Mouse (Mus musculus) lung, adult 18-20 months (tissue): ENCODE results near the gene Ier3.

ENCODE experiments used
- DNase-seq, 2 experiments: peaks; one replicate each; pipeline ENCODE4 v3.0.0; 2022; ENCODE audit warnings: mixed read lengths in 2 of 2

Gene Ier3

DNA sequence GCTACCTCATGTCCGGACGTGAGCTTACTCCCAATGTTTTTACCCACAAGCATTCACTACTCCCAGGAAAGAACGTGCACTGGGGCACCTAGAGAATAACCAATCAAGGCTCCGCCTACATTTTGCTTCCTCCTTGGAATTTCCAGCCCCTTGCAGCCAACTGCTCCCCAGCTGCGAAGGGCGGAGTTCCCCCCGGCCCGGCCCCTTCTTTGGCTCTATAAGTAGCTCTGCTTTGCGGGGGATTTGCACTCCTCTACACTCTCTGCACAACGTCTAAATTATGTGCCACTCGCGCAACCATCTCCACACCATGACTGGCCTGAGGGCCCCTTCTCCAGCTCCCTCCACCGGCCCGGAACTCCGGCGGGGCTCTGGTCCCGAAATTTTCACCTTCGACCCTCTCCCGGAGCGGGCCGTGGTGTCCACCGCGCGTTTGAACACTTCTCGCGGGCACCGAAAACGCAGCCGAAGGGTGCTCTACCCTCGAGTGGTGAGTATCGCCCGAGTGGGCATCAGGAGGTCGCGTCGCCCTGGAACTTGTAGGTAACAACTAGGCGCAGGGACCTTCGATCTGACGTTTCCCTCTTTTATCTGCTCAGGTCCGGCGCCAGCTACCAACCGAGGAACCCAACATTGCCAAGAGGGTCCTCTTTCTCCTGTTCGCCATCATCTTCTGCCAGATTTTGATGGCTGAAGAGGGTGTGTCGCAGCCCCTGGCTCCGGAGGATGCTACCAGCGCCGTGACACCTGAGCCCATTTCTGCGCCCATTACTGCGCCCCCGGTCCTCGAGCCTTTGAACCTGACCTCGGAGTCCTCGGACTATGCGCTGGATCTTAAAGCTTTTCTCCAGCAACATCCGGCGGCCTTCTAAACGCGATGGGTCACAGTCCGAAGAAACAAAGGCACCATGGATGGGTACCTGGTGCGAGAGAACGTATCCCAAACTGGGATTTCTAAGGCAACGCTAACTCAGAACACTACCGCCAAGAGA lies at the start of gene Ier3:
Gene Ier3 (plus strand): TSS at position 246 of the 992 bp plus-strand sequence.
- peak; percentile 95 to 97 for DNase-seq

DNA sequence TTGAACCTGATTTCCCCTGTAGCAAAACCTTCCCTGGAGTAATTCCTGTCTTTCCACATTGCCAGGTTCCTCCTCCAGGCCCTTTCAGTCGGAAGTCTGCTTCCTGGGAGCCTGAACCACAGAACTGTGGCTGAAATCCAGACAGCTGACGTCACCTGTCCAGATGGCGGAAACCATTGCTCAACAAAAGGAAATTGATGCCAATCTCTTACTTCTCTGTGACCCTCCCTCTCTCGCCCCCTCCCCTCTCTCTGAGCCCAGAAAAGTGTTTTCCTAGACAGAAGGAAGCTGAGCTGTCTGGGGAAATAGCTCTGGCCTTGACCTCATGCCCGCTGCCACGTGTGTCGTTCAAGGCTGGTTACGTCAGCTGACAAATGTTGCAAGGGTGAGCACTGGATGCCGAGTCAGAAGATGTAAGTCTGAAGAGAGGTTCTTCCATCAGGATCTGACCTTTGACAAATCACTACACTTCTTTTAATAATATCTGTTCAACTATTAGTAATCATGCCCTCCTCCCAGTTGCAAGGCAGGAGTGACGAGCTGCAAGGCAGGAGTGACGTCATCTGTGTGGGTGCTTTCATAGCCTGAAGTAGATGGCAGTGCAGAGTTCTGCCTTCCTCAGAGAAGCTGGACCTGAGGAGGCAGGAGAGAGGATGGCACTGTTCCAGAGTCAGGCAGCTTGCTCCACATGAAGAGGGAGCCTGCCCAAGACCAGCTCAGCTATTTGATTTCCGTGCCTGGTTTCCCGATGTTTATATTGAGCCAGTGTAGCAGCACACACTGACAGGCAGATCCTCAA lies 44.5 kb upstream of the Ier3 start:
- DNase-seq, result peak; percentile 89 to 91

DNA sequence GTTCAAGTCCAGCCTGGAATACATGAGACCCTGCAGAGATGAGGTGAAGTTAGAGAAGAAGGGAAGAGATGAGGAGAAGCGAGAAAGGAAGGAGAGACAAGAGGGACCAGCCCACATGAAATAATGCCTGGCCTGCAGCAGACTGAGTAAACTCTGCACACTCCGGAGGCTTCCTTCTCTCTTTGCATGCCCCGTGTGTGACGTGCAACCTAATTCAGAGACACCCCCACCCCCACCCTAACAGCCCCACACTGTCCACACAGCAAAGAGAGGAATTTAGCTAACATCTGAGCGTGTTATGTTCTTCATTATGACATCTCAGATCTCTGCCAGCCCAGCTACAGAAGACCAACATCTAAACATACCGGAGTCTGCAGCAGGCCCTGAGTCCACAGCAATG lies 42.5 kb upstream of the Ier3 start:
- no peak for DNase-seq

DNA sequence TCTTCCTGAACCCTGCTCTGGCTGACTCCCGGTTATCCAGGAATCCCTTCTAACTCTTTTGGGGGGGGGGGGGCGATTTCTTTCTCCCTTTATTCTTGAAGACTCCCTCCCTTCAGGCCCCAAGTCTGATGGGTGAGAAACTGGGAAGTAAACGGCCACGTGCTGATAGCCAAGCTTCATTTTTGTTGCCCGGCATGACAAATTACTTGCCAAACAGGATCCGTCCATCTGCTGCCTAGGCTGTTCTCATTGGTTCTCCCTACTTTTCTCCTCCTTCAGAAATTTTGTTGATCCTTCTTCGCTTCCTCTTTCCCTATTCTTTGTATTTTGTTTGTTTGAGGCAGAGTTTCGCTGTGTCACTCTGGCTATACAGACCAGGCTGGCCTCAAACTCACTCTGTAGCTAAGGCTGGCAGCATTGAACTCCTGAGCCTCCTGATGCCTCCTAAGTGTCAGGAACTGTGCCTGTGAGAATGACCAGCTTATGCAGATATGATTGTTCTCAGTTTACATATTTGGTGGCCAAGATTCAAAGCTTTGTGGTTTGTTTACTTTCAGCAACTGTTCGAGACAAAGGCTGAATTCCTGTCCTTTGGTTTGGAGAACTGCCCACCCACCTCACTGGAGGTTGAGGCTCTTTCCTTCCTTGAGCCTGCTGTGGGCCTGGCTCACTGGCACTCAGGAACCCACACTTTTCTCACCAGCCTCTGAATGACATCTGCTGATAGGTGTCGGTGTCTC lies 41.8 kb upstream of the Ier3 start:
- peak; percentile 64 to 81 for DNase-seq

DNA sequence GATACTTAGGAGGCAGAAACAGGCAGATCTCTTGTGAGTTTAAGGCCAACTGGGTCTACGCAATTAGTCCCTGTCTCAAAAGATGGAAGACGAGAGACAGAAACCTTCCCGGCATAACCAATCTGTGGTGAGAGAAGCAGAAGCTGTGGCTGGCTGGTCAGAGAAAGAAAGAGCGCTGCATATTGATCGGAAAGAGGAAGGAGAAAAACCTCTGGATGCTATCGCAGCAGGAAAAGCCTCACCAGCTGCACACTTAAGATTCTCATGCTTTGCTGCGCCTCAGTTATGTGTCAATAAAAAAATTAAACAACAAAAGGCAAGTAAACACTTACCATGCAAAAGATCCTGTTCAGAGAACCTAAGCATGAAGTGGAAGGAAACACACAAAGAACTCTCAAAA lies 41.1 kb upstream of the Ier3 start:
- DNase-seq, result no peak

DNA sequence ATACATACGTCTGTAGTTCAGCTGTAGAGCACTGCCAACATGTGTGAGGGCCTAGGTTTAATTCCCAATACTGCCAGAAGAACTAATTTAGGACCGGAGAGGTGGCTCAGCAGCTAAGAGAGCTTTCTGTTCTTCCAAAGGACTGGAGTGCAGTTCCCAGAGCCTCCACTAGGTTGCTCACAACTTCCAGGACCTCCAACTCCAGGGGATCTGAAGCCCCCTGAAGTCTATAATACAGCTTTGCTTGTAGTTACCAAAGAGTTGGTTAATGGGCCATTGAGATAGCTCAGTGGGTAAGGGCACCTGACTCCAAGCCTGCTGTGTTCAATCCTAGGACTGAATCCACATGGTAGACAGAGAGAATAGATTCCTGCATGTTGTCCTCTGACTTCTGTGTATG lies 39.1 kb upstream of the Ier3 start:
- no peak for DNase-seq

DNA sequence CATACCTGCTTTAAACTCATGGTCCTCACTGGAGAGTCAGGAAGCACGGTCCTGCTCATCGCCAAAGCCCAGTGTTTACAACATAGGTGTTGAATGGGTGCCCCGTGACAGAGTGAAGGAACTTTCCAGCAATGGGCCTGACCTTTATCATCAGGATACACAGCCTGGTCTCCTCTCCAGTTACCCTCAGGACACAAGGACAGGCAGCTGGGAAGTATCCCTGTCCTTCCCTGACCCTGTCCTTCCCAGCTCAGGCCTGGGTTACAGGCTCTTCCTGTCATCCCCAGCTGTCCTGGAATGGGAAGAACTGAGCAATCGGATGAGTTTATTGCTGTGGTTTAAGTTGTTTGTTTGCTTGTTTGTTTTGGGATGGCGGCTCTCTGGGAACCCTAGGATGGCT lies 38.6 kb upstream of the Ier3 start:
- no peak for DNase-seq

DNA sequence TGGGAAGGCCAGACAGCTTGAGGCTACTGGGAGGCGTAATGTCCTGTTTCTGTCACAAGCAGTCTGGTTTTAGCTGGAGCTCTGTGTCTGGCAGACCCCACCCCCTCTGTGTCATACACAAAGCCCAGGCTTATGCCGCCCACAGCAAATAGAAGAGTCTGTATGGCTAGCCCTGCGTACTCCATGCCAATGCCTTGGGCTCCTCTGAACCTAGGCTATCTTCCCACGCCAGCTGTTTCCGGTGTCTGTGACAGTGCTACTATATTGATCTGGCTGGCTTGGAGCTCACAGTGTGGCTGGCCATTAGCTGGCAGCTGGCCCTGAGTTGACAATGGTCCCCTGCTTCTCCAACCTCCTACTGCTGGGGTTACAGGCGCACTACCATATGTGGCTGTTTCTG lies 37.5 kb upstream of the Ier3 start:
- peak; percentile 60 to 63 for DNase-seq

DNA sequence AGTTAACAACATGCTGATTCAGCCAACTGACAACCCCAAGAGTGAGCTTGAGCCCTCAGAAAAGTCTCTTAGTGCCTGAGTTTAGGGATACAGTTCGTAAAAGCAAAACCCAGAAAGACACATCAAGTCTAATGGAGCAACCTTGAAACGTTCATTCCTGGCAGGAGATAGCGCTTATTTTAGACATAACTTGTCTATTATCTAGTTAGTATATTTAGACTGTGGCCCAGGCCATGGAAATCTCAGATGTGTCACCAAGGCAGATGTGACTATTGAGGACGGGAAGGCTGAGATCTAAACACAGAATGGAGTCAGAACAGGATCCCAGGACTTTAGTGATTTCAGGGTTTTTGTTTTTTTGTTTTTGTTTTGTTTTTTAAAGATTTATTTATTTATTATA lies 36.3 kb upstream of the Ier3 start:
- no peak for DNase-seq

DNA sequence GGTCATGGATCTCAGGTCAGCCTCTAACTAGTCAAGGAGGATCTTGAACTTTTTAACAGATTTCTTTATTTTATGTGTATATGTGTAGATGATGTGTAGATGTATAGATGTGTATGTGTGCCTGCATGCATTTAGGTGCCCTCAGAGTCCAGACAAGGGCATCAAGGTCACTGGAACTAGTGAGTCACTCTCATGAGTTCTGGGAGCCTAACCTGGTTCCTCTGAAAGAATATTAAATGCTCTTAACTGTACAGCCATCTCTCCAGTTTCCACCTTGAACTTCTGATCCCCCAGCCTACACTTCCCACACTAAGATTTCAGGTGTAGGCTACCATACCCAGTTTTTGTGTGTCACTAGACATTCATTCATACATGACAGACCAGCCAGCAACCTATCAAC lies 34.0 kb upstream of the Ier3 start:
- no peak for DNase-seq

DNA sequence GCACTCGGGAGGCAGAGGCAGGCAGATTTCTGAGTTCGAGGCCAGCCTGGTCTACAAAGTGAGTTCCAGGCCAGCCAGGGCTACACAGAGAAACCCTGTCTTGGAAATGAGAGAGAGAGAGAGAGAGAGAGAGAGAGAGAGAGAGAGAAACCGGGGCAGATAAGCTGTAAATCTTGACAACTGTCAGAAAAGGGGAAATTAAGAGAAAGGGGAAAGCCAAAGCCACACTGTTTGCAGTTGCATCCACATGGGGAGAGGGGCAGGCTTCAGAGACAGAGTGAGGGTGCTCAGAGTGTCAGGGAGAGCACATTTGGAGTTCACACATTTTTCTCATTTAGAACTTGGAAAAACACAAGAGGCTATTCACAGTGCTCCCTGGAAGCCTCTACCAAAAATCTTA lies 33.5 kb upstream of the Ier3 start:
- no peak for DNase-seq

DNA sequence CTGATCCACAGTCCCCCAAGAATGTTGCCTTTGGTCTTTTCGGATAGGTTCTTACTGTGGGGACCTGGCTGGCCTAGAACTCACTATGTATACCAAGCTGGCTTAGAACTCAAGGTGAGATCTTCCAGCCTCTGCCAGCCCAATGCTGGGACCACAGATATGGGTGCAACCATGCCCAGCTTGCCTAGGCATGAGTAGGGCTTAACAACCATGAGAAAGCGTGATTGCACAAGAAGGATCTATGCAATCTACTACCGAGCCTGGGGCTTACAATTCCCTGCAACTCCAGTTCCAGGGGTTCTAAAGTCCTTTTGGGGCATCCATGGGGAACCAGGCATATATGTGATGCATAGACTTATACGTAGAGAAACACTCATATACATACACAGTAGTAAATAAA lies 30.6 kb upstream of the Ier3 start:
- DNase-seq, result no peak

DNA sequence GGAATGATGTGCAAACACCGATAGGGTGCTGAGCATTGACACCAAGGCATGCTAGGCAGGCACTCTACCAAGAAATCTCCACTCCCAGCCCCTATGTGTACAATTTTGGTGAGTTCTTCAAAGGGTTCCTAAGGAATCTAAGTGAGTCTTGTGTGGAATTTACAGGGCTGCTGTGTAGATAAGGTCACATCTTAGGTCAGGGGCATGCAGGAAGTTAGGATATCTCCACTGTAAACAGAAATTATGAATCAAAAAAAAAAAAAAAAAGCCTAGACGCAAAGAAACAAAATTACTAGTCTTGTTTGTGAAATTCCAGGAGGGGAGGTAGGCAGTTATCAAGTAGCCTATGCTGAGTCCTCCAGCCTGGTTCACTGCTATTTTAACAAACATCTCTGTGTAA lies 28.6 kb upstream of the Ier3 start:
- no peak for DNase-seq

DNA sequence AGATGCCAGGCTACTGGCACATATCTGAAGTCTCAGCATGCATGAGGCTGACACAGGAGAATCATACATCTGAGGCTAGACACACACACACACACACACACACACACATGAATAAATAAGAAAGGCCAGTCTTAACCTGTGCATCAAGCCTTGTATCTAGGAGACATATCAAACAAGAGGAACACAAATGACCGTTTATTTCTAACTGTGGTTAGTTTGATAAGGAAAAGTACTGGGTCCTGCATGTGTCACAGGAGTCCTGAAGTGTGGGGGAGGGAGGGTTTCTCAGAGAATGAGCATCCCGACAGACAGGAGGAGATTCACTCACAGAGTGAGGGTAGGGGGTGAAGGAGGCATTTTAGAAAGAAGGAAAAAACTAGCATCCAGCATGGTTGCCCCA lies 26.4 kb upstream of the Ier3 start:
- DNase-seq, result no peak

DNA sequence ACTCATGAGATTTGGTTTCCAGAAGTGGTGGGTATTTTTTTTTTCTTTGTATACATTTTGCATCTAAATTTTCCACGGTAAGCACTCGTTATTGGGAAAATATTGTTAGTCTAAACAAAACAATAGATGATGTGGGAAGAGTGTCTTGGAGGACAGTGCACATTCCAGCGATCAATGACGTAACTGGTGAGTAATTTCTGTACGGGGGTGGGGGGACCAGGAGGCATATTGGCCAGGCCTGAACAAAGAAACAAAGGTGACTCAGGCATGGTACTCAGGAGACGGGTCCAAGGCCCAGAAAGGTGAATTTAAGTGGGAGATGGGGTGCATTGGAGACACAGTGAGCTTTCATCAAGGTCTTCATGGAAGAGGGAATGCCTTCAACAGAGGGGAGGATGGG lies 25.8 kb upstream of the Ier3 start:
- DNase-seq, result no peak

DNA sequence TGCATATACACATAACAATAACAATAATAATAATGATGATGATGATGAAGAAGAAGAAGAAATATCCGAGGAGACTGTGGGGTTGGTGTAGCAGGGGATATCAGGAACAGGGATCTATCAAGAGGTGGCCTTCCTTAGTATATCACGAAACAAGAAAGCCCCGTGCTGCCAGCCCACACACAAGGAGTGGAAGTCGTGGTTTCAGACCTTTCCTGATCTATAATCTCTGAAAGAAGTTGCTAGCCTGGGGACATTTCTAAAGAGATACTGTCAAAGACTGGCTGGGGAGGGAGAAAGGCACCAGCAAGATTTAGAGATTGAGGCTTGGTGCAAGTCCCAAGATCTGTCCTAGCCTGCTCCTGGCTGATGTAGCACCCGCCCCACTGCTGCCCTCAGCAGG lies 24.6 kb upstream of the Ier3 start:
- DNase-seq, result no peak

DNA sequence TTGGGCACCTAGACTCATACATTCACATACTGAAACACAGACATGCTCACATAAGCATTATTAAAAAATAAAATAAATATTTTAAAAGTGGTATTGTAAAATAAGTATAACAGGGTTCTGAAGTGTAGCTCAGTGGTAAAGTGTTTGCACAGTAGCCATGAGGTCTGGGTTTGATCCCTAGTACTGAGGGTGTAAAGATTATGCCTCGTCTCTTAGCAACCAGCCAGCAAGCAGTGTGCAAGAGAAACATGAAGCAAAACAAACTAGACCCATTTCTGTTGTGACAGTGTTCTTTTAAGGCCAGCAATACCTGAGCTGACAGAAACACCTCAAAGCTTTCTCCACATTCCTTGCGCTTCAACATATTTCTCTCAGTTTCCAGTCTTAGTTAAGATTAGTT lies 20.6 kb upstream of the Ier3 start:
- DNase-seq, result no peak

DNA sequence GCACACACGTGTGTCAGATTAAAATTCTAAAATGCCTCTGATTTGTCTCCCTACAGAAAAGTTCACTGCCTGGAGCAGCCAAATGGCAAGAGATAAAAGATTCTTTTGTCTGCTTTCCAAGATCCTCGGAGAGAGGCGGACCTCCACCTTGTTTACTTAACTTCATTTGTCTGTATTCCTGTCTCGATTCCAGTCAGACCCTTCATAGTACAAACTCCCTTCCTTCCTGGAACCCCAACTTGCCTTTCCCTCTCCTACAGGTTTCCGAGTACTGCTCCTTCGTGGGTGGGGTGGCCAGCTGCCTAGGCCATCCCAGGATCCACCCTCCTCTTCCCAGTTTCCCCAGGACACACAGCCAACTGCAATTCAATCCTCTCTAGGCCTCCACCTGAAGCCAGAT lies 18.5 kb upstream of the Ier3 start:
- DNase-seq, result peak; percentile 65 to 75

DNA sequence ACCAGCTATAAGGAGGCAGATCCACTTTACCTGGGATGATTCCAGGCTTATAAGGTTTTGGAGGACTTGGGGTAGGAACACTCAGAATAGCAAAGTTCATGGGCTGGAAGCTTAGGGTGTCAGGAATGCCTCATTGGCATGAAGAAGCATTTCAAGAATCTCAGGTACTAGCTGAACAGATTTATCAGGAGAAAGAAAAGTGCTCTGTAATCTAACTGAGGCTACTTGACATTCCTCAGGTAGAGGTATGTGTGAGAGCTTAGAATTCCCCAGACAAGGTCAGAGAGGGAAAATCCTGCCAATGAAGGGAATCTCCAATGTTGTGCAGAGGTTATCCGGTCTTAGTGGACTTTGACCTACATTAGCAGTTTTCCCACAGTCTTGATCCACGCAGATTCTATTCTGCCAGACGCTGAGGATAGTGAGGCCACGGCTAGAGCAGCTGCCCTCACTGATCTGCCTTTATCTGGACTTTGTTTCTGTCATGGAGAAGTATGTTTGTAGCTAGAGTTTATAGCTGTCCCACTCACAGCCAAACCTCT lies 17.6 kb upstream of the Ier3 start:
- peak in 1 of 2 experiments; percentile 34 for DNase-seq

DNA sequence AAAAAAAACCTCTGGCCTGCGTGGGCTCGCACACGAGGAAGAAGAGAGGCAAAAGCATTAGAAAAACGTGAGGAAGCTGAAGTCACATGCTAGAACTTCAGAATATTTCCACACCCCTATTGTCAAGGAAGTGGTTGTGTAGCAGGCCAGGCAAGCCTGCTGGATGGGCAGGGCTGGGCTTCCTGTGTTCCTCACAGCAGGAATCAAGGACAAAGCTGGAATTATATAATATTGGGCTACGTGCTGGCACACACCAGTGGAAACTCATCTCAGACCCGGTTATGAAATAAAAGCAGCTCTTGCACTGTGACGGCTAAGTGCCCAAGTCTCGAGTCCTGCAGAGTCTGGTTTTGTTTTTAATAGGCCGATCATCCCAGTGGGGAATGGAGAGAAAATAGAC lies 13.4 kb upstream of the Ier3 start:
- peak; percentile 83 to 91 for DNase-seq

DNA sequence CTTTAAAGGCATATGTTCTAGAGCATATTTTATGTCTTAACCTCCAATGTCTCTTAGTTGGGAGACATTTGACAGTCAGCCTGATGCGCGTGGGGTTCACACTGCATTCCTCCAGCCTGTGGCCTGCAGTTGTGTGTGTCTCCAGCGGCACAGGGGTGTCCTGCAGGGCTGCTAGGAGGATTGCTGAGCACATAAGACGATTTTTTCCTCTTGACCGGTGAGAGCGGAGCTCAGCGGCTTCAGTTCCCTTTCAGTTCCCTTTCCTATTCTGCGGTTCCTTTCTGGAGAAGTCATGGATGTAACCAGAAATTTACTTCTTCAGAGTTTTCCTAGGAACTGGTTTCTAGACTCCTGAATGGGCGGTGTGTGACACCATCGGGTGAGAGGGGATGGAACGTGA lies 12.1 kb upstream of the Ier3 start:
- no peak for DNase-seq

DNA sequence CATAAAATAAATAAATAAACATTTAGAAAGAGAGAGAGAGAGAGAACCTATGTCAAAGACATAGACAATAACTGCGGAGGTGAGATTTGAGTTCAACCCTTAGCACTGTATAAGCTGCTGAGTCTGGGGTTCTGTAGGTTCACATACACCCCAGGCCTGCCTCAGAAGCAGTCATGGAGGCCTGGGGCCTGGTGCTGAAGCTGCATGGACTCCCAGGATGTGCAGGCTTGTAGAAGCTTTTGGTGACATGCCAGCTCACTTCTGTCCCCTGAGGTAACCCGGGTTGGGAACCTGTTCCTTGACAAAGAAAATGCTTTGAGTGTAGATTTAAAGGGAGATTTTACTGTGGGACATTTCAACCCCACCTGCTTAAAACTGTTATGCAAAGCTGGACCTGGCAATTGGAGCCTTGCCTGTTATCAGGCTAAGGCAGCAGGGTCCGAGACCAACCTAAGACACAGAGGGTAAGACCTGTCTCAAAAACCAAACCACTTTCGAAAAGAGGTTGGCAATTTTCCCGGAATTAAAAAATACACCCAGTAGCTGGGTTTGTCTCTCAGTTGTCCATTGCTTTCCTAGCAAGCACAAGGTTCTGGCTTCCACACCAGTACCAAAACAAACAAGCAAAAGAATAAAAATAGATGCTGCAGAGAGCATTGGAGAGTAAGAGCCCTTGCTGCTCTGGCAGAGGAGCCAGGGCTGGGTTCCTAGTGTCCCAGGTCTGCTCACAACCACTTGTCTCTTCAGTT lies 10.4 kb upstream of the Ier3 start:
- no peak for DNase-seq
